ENCODE assay signal across 17 mouse cellular contexts in the genomic region with DNA sequence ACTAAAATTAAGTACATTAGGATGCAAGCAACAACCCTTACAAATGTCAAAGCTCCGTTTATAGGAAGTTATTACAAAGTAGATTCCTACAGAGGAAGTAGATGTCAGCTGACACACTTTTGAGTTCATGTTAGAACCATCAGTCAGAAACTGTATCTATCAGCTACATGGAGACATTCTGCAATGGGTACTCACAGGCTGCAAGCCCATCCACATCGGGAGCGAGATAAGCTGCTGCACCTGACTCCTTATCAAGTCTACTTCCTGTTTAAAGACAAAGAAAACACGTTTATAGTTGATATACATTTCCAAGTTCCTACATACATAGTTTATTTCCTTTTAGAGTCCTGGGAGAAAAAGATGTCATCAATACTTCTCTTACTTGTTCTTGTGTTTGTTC.
"Had no signal": no experiment of that assay in that cellular context is flagged by ENCODE, and none has a peak within 500 bp of the region (broad histone marks: within the 10 kb centered on the region; RNA-seq: fewer than 3 reads in every experiment).

No protein-coding gene starts in this region.

- H3K4me2 ChIP-seq: limb, embryonic 15.5 days; lung, embryonic 14.5 days; midbrain, embryonic 12.5 days; neural tube, embryonic 13.5 days had no signal

- H3K4me3 ChIP-seq: limb, embryonic 15.5 days; megakaryocyte, embryonic 14.5 days; midbrain, embryonic 12.5 days; neural tube, embryonic 13.5 days had no signal

- DNase-seq: kidney, adult 11 months; kidney, adult 9 months; kidney, postnatal 36 days; layer of hippocampus, adult 9-11 months; layer of hippocampus, postnatal 36 days; lung, embryonic 14.5 days; lung, postnatal 10 days; lung, postnatal 4 days; right cerebral cortex, postnatal 14 days; thymus, postnatal 4 days had no signal

- H3K4me1 ChIP-seq: limb, embryonic 15.5 days; midbrain, embryonic 12.5 days; neural tube, embryonic 13.5 days had no signal

- ATAC-seq: midbrain, embryonic 16.5 days had no signal

- H3K9ac ChIP-seq: limb, embryonic 15.5 days; lung, embryonic 14.5 days; midbrain, embryonic 12.5 days; neural tube, embryonic 13.5 days had no signal

- H3K27ac ChIP-seq: kidney, postnatal 0 days; limb, embryonic 15.5 days; midbrain, embryonic 12.5 days; neural tube, embryonic 13.5 days; stomach, postnatal 0 days had no signal

- H3K9me3 ChIP-seq: limb, embryonic 15.5 days; megakaryocyte, embryonic 14.5 days; midbrain, embryonic 12.5 days; neural tube, embryonic 13.5 days had no signal

- H3K27me3 ChIP-seq: limb, embryonic 15.5 days; megakaryocyte, embryonic 14.5 days; midbrain, embryonic 12.5 days; neural tube, embryonic 13.5 days had no signal
